Mouse (Mus musculus): ENCODE results near the gene Det1. TPM values are rescaled to one million over a fixed set of nuclear protein-coding genes. Genes with fewer than 3 reads are reported as not detected.

Gene Det1
- 1 to 10 TPM; 9.0 TPM for total RNA-seq (2021)
- long read RNA-seq, experiment 1, transcript Det1-201 (5 exons, 2,269 nt) = major isoform, 6 of 12 reads
- long read RNA-seq, experiment 1, partial matches to known transcripts = 0 of 12 reads
- long read RNA-seq, experiment 1, other reads (novel, unspliced or antisense) = 6 of 12 reads
- long read RNA-seq, experiment 2, transcript Det1-201 (5 exons, 2,269 nt) = major isoform, 5 of 18 reads
- long read RNA-seq, experiment 2, partial matches to known transcripts = 4 of 18 reads
- long read RNA-seq, experiment 2, other reads (novel, unspliced or antisense) = 9 of 18 reads

DNA sequence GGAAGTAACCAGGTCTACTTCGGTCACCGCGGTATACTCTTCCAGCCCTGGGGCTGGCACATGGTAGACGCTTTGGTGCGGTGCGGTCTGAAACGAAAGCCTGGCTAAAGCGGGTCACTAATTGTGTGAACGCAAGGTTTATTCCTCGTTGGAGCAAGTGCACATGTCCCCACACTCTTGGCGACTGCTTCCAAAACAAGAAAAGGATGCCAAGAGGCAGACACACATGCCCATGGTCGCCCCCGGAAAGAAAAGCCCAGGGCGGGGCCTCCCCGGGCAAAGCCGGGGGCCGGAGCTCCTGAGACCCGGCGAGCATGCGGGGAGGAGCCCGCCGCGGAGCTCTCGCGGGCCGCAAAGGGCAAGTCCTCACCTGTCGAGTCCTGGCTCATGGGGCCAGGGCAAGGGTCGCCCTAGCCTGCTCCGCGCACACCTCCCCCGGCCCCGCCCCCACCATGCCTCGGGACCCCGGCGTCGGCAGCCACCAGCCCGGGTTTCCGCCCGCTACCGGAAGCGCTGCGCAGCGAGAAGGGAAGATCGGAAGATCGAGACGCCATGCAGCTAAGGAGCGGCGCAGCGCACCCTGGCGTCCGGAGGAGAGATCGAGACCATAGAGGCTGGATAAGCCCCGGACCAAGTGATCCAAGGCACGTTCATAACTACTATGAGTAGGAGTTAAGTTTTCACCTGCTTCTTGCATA, at the start of gene Det1:
TSS of gene Det1 (minus strand) at position 527 of the 698 bp plus-strand sequence.
- DNase-seq (ENCODE audit: low spot score in 2 of 2) = peak; percentile 73 to 90

DNA sequence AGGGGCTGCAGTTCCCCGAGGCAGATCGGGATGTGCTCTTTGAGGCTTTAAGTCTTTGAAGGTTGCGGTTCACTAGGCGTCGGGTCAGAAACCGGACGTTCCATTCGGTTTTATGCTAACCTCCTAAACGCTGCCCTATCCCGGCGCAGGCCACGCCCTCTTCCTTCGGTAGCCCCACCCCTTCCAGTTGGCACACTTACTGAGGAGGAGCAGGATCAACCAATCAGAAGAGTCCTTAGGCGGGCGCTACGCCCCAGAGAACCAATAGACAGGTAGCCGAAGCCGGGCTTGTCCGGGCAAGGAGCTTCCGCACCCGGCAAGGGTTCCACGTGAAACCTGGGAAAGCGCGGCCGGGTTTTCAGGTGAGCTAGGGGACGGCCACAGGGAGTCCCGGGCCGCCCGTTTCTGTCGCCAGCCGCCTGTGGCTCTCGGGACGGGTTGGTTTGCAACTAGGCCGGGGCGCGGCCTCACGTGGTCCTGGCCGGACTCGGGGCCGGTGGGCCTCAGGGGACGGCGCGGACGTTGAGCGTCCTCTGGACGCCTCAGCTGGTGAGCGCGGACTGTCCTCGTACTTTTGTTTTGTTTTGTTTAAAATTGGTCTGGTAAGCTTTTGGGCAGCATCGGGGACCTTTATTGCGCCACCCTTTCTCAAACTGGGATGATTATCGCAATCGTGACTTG, 48.7 kb upstream of the Det1 start, which contains the start of gene Aen:
TSS of gene Aen (plus strand) at position 202 of the 681 bp plus-strand sequence.
- peak; percentile 95 to 98 for DNase-seq (ENCODE audit: low spot score in 2 of 2)

DNA sequence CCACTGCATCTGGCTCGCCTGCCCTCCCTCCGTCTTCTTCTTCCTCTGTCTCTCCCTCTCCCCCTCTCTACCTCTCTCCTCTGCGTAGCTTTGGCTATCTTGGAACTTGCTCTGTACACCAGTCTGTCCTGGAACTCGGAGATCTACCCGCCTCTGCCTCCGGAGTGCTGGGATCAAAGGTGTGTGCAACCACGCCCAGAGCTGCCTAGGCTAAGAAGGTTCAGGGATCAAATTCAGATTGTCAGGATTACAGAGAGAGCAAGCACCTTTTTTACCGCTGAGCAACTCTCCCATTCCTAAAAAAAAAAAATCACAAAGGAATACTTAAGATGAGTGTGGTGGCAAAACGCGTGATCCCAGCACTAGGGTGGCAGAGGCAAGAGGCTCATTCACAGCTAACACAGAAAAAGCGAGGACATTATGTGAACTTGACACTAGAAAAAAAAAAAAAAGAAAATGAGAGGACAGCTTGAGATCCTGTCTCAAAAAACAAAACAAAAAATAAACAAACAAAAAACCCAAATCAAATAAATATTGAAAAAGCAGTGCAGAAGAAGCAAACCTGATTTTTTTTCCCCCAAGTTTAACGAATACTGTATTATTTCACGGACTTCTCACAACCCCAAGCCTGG, 48.1 kb upstream of the Det1 start:
- DNase-seq (ENCODE audit: low spot score in 2 of 2) = no peak

DNA sequence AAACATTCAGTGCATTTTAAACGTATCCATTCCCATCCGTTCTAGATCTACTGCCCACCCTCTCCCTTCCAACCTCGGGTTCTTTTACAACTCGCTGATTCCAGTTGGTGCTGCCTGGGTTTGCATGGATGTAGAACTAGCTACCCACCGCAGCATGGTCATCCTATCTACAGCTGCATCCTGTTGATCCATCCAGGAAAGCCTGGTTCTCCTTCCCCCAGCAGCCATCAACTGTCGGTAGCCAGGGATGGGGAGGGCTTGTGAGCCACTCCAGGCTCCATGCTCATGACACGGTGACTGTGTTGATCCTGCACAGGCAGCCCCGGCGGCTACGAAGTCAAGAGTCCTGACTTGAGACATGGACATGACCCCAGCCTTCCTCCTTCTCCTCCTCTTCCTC, 46.9 kb upstream of the Det1 start:
- DNase-seq (ENCODE audit: low spot score in 2 of 2) = no peak

GRCm38 (mm10) chr7:78890641-78891040, 43.6 kb upstream of the Det1 start:
- DNase-seq (ENCODE audit: low spot score in 2 of 2) = peak; percentile 79 to 82

DNA sequence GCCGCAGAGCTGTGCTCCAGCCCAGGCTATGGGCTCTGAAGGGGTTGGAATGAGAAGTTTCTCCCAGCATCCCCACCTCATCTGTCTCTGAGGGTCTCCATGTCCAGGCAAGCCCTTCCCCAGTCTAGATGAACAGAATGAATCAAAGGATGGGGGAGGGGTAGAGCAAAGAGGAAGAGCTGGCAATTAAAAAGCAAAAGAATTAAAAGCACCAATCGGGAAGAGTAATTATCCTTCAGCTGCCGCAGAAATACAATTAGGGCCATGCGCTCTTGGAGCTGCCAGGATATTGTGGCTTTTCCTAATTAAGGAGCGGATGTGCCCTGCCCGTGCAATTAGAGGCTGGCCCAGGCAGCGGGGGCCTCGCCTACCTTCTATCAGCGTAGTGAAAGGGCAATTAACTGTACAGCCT, 40.4 kb upstream of the Det1 start:
- no peak for DNase-seq (ENCODE audit: low spot score in 2 of 2)

DNA sequence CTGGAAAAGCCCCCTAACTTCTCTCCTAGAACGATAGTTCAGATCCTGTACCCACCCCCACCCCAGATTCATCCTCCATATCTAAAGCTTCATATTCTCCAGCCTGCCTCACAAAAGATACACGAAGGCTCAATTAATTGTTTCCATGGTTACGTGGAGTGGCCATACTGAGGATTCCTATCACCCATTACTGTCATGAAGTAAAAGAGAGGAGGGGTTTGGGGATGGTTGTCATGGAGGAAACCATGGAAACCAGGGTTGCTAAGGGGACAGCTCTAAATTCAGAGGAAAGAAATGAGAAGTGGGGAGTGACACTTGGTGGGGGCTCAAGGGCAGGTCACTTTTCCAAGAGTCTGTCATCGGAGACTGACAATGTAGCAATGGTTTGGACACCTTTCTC, 39.4 kb upstream of the Det1 start:
- DNase-seq (ENCODE audit: low spot score in 2 of 2) = no peak

GRCm38 (mm10) chr7:78885404-78885803, 38.3 kb upstream of the Det1 start:
- DNase-seq (ENCODE audit: low spot score in 2 of 2) = no peak

- no peak for DNase-seq (ENCODE audit: low spot score in 2 of 2)
Observed at GRCm38 (mm10) chr7:78884139-78884538, 37.1 kb upstream of the Det1 start.

- no peak for DNase-seq (ENCODE audit: low spot score in 2 of 2)
Observed at GRCm38 (mm10) chr7:78883726-78884060, 36.6 kb upstream of the Det1 start.

GRCm38 (mm10) chr7:78883016-78883725, 36.1 kb upstream of the Det1 start:
- DNase-seq (ENCODE audit: low spot score in 2 of 2) = no peak

DNA sequence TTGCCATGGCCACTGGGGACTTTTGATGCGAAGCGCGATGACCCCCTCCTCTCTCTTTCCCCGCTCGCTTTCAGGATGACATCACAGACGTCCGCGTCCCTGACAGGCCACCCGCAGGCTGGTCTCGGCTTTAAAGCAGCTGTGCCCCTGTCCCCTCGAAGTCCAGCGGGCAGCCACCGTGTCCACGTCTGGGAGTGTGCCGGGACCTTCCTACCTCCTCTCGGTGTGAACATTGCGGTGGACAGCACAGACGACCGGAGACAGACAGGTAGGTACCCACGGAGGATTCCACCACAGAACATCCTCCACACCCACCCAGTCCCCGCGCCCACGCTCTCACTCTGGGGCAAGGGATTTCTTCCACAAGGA, 35.4 kb upstream of the Det1 start:
- DNase-seq (ENCODE audit: low spot score in 2 of 2) = no peak

GRCm38 (mm10) chr7:78881607-78882468, 34.8 kb upstream of the Det1 start:
- no peak for DNase-seq (ENCODE audit: low spot score in 2 of 2)

DNA sequence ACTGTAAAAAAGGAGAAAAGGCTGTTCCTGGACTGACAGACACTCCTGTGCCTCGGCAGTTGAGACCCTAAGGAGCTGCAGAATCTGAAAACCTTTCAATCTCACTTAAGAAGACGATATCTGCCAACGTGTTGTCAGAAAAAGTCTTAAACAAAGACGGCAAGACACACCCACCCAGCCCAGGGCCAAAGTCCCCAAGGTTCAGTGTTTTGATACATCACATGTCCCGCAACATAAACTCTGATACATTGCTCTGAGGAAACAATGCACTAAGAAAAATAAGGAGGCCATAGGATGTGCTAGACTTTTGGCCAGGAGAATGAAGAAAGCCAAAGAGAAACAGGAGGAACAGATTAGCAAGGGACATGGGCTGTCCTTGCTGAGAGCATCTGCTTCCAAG, 25.8 kb upstream of the Det1 start:
- DNase-seq (ENCODE audit: low spot score in 2 of 2) = no peak

GRCm38 (mm10) chr7:78872366-78872765, 25.3 kb upstream of the Det1 start:
- no peak for DNase-seq (ENCODE audit: low spot score in 2 of 2)

DNA sequence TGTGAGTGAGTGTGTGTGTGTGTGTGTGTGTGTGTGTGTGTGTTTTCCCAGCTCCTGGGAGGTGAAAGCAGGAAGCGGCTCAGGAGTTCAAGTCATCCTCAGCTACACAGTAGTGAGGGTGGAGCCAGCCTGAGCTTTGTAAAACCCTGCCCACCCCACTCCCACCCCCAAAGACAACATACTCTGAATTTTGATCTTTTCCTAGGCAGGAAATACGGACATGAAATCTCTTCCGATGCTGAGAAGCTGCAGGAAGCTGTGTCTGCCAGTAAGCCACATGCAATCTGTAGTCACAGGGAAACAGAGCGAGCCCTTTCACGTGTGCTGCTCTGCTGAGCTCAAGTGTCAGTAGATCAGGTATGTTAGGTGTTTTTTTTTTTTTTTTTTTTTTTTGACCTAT, 21.7 kb upstream of the Det1 start:
- DNase-seq (ENCODE audit: low spot score in 2 of 2) = no peak

- no peak for DNase-seq (ENCODE audit: low spot score in 2 of 2)
Observed at GRCm38 (mm10) chr7:78865212-78865949, 18.3 kb upstream of the Det1 start.

DNA sequence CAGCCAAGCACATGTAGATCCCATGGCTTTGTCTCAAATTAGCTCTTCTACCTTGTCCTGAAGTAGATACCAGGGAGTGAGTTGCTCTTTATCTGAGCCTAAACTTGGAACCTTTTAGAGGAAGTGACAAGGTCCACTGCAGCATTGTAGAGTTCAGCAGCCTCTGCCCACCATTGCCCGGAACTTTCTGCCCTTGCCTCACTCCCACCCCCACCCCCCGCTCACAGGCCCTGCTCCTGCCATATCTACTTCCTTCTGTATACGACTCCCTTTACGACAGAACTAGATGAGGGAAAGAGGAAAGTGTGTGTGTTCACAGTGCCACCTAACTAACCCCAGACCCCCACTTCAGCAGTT, 17.4 kb upstream of the Det1 start:
- no peak for DNase-seq (ENCODE audit: low spot score in 2 of 2)

GRCm38 (mm10) chr7:78863796-78864445, 16.9 kb upstream of the Det1 start:
- no peak for DNase-seq (ENCODE audit: low spot score in 2 of 2)

Measured in gastrocnemius, postnatal 4 days (tissue).